Mouse (Mus musculus) gastrocnemius, postnatal 10 days (tissue): ENCODE measurements at regions not wholly inside any gene's neighbourhood (a gene's known extent, or its start where the extent isn't known, plus 50 kb on each side); places are given as distances from the start of the nearest gene placed in this dataset.
"Not testable (repeated sequence)": the region's sequence is repeated elsewhere in the genome, so short reads cannot be mapped to it uniquely, and the experiment has no call there.

Source experiments
- DNase-seq: peaks from one replicate; pipeline ENCODE4 v3.0.0; 2021; ENCODE audit warnings: mixed read lengths

- DNase-seq = not testable (repeated sequence)
Measured at GRCm38 (mm10) chr10:22460386-22460785, 100.0 kb downstream of the Raet1d start.

GRCm38 (mm10) chr10:22460818-22461479 lies 100.6 kb downstream of the Raet1d start:
- DNase-seq = not testable (repeated sequence)

- DNase-seq = not testable (repeated sequence)
Measured at GRCm38 (mm10) chr10:22461480-22462050, 101.2 kb downstream of the Raet1d start.

GRCm38 (mm10) chr10:22471722-22472330 lies 111.5 kb downstream of the Raet1d start:
- DNase-seq = not testable (repeated sequence)

DNA sequence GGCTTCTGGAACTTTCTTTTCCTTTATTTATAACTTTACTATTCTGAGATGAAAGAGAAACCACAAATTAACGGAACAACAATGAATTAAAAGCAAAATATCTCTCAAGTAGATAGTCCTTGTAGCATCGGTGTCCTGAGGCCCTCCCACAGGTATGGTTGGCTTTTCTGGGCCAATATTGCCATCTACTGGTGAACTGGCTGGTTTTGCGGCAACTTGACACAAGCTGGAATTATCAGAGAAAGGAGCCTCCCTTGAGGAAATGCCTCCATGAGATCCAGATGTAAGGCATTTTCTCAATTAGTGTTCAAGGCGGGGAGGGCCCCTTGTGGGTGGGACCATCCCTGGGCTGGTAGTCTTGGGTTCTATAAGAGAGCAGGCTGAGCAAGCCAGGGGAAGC lies 119.5 kb downstream of the Raet1d start:
- peak; percentile 13 for DNase-seq

- DNase-seq = not testable (repeated sequence)
Measured at GRCm38 (mm10) chr10:22487071-22487470, 126.7 kb downstream of the Raet1d start.

GRCm38 (mm10) chr10:22491806-22492347 lies 131.5 kb downstream of the Raet1d start:
- not testable (repeated sequence) for DNase-seq

DNA sequence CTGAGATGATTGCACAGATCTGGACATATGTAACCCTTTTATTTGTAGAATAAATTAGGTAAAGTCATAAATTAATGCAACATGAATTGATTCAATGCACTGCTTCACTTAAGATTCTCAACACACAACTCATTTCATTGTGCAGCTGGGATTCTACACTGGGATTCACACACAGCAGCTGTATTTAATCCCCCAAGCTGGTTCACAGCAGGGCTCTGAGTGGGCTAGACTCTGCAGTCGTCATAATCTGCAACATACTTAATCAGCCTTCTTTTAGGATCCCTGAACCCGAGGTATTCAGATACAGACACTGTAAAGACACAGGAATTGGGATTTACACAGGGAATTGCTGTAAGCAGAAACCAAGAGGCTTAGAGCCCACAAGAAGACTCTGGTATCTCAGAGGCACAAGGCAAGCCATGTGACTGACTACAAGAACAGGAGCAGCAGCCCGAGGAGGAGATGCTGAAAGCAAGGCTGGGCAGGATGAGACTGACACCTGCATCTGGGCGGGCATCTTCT lies 135.7 kb downstream of the Raet1d start:
- no peak for DNase-seq
